Mouse (Mus musculus) neural tube, embryonic 14.5 days (tissue): Measurements from ENCODE around the gene Hcfc1. TPM values are rescaled to one million over a fixed set of nuclear protein-coding genes. Genes with fewer than 3 reads are reported as not detected.
A peak's percentile ranks its signal among the peaks of the same experiment; 100 is the strongest.

Experiments
- ATAC-seq: fragments of 200-750 bp; cut with Nextera tagmentation; 2 replicates; pipeline ENCODE4 v1.8.0; 2017; ENCODE audit warnings: low read depth, mild to moderate bottlenecking, moderate TSS enrichment, moderate library complexity
- H3K27ac ChIP-seq: fragments of 300-500 bp; sonication (generic); 2 replicates; pipeline ENCODE4 v1.5.1; 2014; ENCODE audit warnings: low read depth, mild to moderate bottlenecking, control low read depth, low read length, moderate library complexity, mixed read lengths
- H3K27me3 ChIP-seq: fragments of 300-500 bp; sonication (generic); 2 replicates; pipeline ENCODE4 v1.6.1; 2014; ENCODE audit warnings: low read length; ENCODE audit not compliant: control insufficient read depth, insufficient read depth
- H3K36me3 ChIP-seq: fragments of 300-500 bp; sonication (generic); 2 replicates; pipeline ENCODE4 v1.6.1; 2014; ENCODE audit warnings: low read length, mixed read lengths; ENCODE audit not compliant: control insufficient read depth, insufficient read depth
- H3K4me1 ChIP-seq: fragments of 300-500 bp; sonication (generic); 2 replicates; pipeline ENCODE4 v1.6.1; 2014; ENCODE audit warnings: low read length; ENCODE audit not compliant: control insufficient read depth, insufficient read depth
- H3K4me2 ChIP-seq: fragments of 300-500 bp; sonication (generic); 2 replicates; pipeline ENCODE4 v1.6.1; 2014; ENCODE audit warnings: mild to moderate bottlenecking, low read depth, low read length, control low read depth
- H3K4me3 ChIP-seq: fragments of 300-500 bp; sonication (generic); 2 replicates; pipeline ENCODE4 v1.5.1; 2014; ENCODE audit warnings: low read depth, low read length, control low read depth, mixed read lengths
- H3K9ac ChIP-seq: fragments of 300-500 bp; sonication (generic); replicated peaks from 2 replicates; pipeline ENCODE4 v1.6.1; 2014; ENCODE audit warnings: low read depth, mild to moderate bottlenecking, control low read depth, low read length, mixed read lengths
- H3K9me3 ChIP-seq: fragments of 300-500 bp; sonication (generic); 2 replicates; pipeline ENCODE4 v1.6.1; 2016; ENCODE audit warnings: low read length; ENCODE audit not compliant: control insufficient read depth
- WGBS: fragments of 180-500 bp; shearing (Covaris S2); extraction: QIAGEN DNeasy Blood & Tissue Kit; methylation state at CpG from one replicate; pipeline ENCODE4 v1.1.7; 2014; 5-methylcytosine and 5-hydroxymethylcytosine counted together
- polyA plus RNA-seq: library from polyadenylated mRNA; unstranded; fragments of >200 nt; fragmentation: Nextera tagmentation; extraction: Ambion mirVana; gene quantifications from 2 replicates; pipeline ENCODE4 v1.2.1, GENCODE M21; 2014

Gene Hcfc1
- polyA plus RNA-seq: 59.6 and 63.5 TPM in 2 replicates

GRCm38 (mm10) chrX:73966248-73967176 lies at the start of gene Hcfc1:
Gene Hcfc1, minus strand, starts transcription at chrX:73966357.
- H3K4me3 ChIP-seq: peak within 1 kb of the TSS; percentile 55
- H3K36me3 ChIP-seq: no peaks in the 10 kb centered on the region
- peak within 1 kb of the TSS; percentile 71 for H3K4me2 ChIP-seq
- ATAC-seq: peak; percentile 75
- no peaks in the 10 kb centered on the region for H3K9me3 ChIP-seq
- peak within 1 kb of the TSS; percentile 69 for H3K9ac ChIP-seq
- H3K27ac ChIP-seq: peak within 1 kb of the TSS; percentile 93
- H3K27me3 ChIP-seq: no peaks in the 10 kb centered on the region
- peaks cover 9% of the 10 kb centered on the region; the same call in 1 of the 2 replicates for H3K4me1 ChIP-seq
- WGBS: 22% methylated on average over 52 of the region's 58 CpGs

- Histone ChIP-seq H3K4me3 (no peak overlapping the region), H3K27me3 (no peaks in the 10 kb centered on the region), H3K9me3 (no peaks in the 10 kb centered on the region), H3K4me2 (no peak overlapping the region), H3K9ac (no peak overlapping the region), H3K36me3 (no peaks in the 10 kb centered on the region; the same call in 1 of the 2 replicates), H3K27ac (no peak overlapping the region), H3K4me1 (no peaks in the 10 kb centered on the region)
- no peak for ATAC-seq
- WGBS: 100% methylated on average over 1 of the region's 1 CpGs
Observed at GRCm38 (mm10) chrX:74014597-74014996, 48.4 kb upstream of the Hcfc1 start.

GRCm38 (mm10) chrX:74008063-74008462 lies 41.9 kb upstream of the Hcfc1 start:
- H3K4me1 ChIP-seq: no peaks in the 10 kb centered on the region
- no peak overlapping the region for H3K27ac ChIP-seq
- 22% methylated on average over 8 of the region's 8 CpGs for WGBS
- no peaks in the 10 kb centered on the region for H3K36me3 ChIP-seq
- no peak overlapping the region for H3K9ac ChIP-seq
- no peak for ATAC-seq
- no peaks in the 10 kb centered on the region for H3K9me3 ChIP-seq
- no peaks in the 10 kb centered on the region for H3K27me3 ChIP-seq
- no peak overlapping the region for H3K4me3 ChIP-seq
- H3K4me2 ChIP-seq: no peak overlapping the region

- no peaks in the 10 kb centered on the region for H3K9me3 ChIP-seq
- no peaks in the 10 kb centered on the region for H3K27me3 ChIP-seq
- no peak overlapping the region for H3K27ac ChIP-seq
- no peak overlapping the region for H3K4me3 ChIP-seq
- no peaks in the 10 kb centered on the region for H3K4me1 ChIP-seq
- 85% methylated on average over 21 of the region's 21 CpGs for WGBS
- no peak overlapping the region for H3K4me2 ChIP-seq
- ATAC-seq: no peak; the same call in 1 of the 2 replicates
- H3K36me3 ChIP-seq: no peaks in the 10 kb centered on the region
- no peak overlapping the region for H3K9ac ChIP-seq
Observed at GRCm38 (mm10) chrX:74006401-74006800, 40.2 kb upstream of the Hcfc1 start.

- H3K36me3 ChIP-seq: no peaks in the 10 kb centered on the region
- no peaks in the 10 kb centered on the region for H3K9me3 ChIP-seq
- H3K4me3 ChIP-seq: no peak overlapping the region
- H3K27me3 ChIP-seq: no peaks in the 10 kb centered on the region
- H3K27ac ChIP-seq: no peak overlapping the region
- no peak overlapping the region for H3K9ac ChIP-seq
- ATAC-seq: no peak
- H3K4me1 ChIP-seq: no peaks in the 10 kb centered on the region
- 71% methylated on average over 2 of the region's 2 CpGs for whole genome bisulfite sequencing
- no peak overlapping the region for H3K4me2 ChIP-seq
Observed at GRCm38 (mm10) chrX:74003644-74004043, 37.5 kb upstream of the Hcfc1 start.

- Histone ChIP-seq H3K27me3 (no peaks in the 10 kb centered on the region), H3K36me3 (no peaks in the 10 kb centered on the region), H3K4me1 (no peaks in the 10 kb centered on the region), H3K27ac (no peak overlapping the region), H3K4me3 (no peak overlapping the region), H3K4me2 (no peak overlapping the region), H3K9ac (no peak overlapping the region), H3K9me3 (no peaks in the 10 kb centered on the region)
- no peak for ATAC-seq
- WGBS: 84% methylated on average over 3 of the region's 3 CpGs
Observed at GRCm38 (mm10) chrX:74001024-74001423, 34.9 kb upstream of the Hcfc1 start.

GRCm38 (mm10) chrX:73998911-73999869 lies 33.0 kb upstream of the Hcfc1 start:
- WGBS: 20% methylated on average over 8 of the region's 8 CpGs
- Histone ChIP-seq H3K36me3 (no peaks in the 10 kb centered on the region), H3K9me3 (no peaks in the 10 kb centered on the region), H3K4me3 (no peak overlapping the region), H3K27me3 (no peaks in the 10 kb centered on the region), H3K9ac (no peak overlapping the region), H3K4me2 (no peak overlapping the region), H3K27ac (peak overlapping the region; percentile 52), H3K4me1 (no peaks in the 10 kb centered on the region)
- ATAC-seq: peak; percentile 91

- Histone ChIP-seq H3K36me3 (no peaks in the 10 kb centered on the region), H3K9ac (no peak overlapping the region), H3K27ac (no peak overlapping the region), H3K4me2 (no peak overlapping the region), H3K27me3 (no peaks in the 10 kb centered on the region), H3K4me1 (no peaks in the 10 kb centered on the region), H3K9me3 (no peaks in the 10 kb centered on the region), H3K4me3 (no peak overlapping the region)
- no peak for ATAC-seq
- 61% methylated on average over 1 of the region's 1 CpGs for WGBS
Observed at GRCm38 (mm10) chrX:73977783-73978182, 11.6 kb upstream of the Hcfc1 start.
